Mouse (Mus musculus): ENCODE results near the gene Gys1. TPM values are rescaled to one million over a fixed set of nuclear protein-coding genes. Genes with fewer than 3 reads are reported as not detected.
"Not testable (repeated sequence)": the region's sequence is repeated elsewhere in the genome, so short reads cannot be mapped to it uniquely, and the experiment has no call there.

The Gys1 gene
- polyA plus RNA-seq (2015; fragmentation: Nextera tagmentation; extraction: Ambion mirVana), result 20.9 and 23.0 TPM in 2 replicates

GRCm38 (mm10) chr7:45434203-45435015 lies at the start of gene Gys1:
Gys1 (plus strand) TSS chr7:45434844.
- peak within 1 kb of the TSS; percentile 88 for H3K27ac ChIP-seq
- H3K4me3 ChIP-seq, result peak within 1 kb of the TSS; percentile 89
- no peaks in the 10 kb centered on the region for H3K27me3 ChIP-seq
- peaks cover 32% of the 10 kb centered on the region for H3K36me3 ChIP-seq (ENCODE audit: poor library complexity, severe bottlenecking)
- WGBS, result under 1% methylated on average over 44 of the region's 45 CpGs
- H3K4me1 ChIP-seq, result peaks cover 45% of the 10 kb centered on the region
- peak within 1 kb of the TSS; percentile 92 for H3K9ac ChIP-seq
- peak; percentile 98 for ATAC-seq
- peak within 1 kb of the TSS; percentile 100 for H3K4me2 ChIP-seq
- no peaks in the 10 kb centered on the region for H3K9me3 ChIP-seq (replicated peaks)

- 89% methylated on average over 3 of the region's 3 CpGs for WGBS
- ATAC-seq, result no peak
- no peaks in the 10 kb centered on the region for H3K4me1 ChIP-seq
Measured at GRCm38 (mm10) chr7:45386077-45386476, 48.6 kb upstream of the Gys1 start.

GRCm38 (mm10) chr7:45395129-45395541 lies 39.5 kb upstream of the Gys1 start:
- Histone ChIP-seq H3K4me1 (peaks cover 26% of the 10 kb centered on the region), H3K9me3 (replicated peaks) (no peaks in the 10 kb centered on the region), H3K4me2 (peak overlapping the region; percentile 99), H3K27me3 (no peaks in the 10 kb centered on the region), H3K9ac (peak overlapping the region; percentile 95), H3K36me3 (ENCODE audit: poor library complexity, severe bottlenecking) (peaks cover 27% of the 10 kb centered on the region), H3K27ac (peak overlapping the region; percentile 99), H3K4me3 (peak overlapping the region; percentile 82)
- peak; percentile 81 for ATAC-seq
- 1% methylated on average over 18 of the region's 20 CpGs for WGBS

More at GRCm38 (mm10) chr7:45386077-45386476, 48.6 kb upstream of the Gys1 start:
- H3K27ac ChIP-seq, result no peak overlapping the region
- no peak overlapping the region for H3K4me3 ChIP-seq
- H3K27me3 ChIP-seq, result no peaks in the 10 kb centered on the region
- peaks cover 98% of the 10 kb centered on the region for H3K36me3 ChIP-seq (ENCODE audit: poor library complexity, severe bottlenecking)
- no peak overlapping the region for H3K9ac ChIP-seq
- H3K4me2 ChIP-seq, result no peak overlapping the region
- no peaks in the 10 kb centered on the region for H3K9me3 ChIP-seq (replicated peaks)

- peak; percentile 97 for ATAC-seq
- peak within 1 kb of the TSS; percentile 99 for H3K4me2 ChIP-seq
- under 1% methylated on average over 60 of the region's 60 CpGs for WGBS
- H3K4me1 ChIP-seq, result peaks cover 26% of the 10 kb centered on the region
- no peaks in the 10 kb centered on the region for H3K9me3 ChIP-seq (replicated peaks)
- H3K36me3 ChIP-seq (ENCODE audit: poor library complexity, severe bottlenecking), result peaks cover 21% of the 10 kb centered on the region
- H3K4me3 ChIP-seq, result peak within 1 kb of the TSS; percentile 82
- H3K9ac ChIP-seq, result peak within 1 kb of the TSS; percentile 95
- H3K27ac ChIP-seq, result peak within 1 kb of the TSS; percentile 99
- H3K27me3 ChIP-seq, result no peaks in the 10 kb centered on the region
Measured at GRCm38 (mm10) chr7:45395578-45396336, 38.9 kb upstream of the Gys1 start, which contains the start of gene Snrnp70. Snrnp70 (minus strand) TSS chr7:45395742.

- H3K27me3 ChIP-seq; H3K9me3 ChIP-seq (replicated peaks): not testable (repeated sequence)
- peak; percentile 50 for ATAC-seq
- WGBS, result 9% methylated on average over 3 of the region's 3 CpGs
- peaks cover 26% of the 10 kb centered on the region for H3K4me1 ChIP-seq
- H3K4me2 ChIP-seq, result peak overlapping the region; percentile 62
- peak overlapping the region; percentile 73 for H3K27ac ChIP-seq
- H3K9ac ChIP-seq, result peak overlapping the region; percentile 58
- peak overlapping the region; percentile 82 for H3K4me3 ChIP-seq
- peaks cover 16% of the 10 kb centered on the region for H3K36me3 ChIP-seq (ENCODE audit: poor library complexity, severe bottlenecking)
Measured at GRCm38 (mm10) chr7:45396337-45396775, 38.3 kb upstream of the Gys1 start.

- no peak for ATAC-seq
- Histone ChIP-seq H3K27ac (no peak overlapping the region), H3K9me3 (replicated peaks) (no peaks in the 10 kb centered on the region), H3K27me3 (peaks cover 1% of the 10 kb centered on the region; the same call in 1 of the 2 replicates), H3K4me2 (no peak overlapping the region), H3K4me3 (no peak overlapping the region), H3K4me1 (peaks cover 26% of the 10 kb centered on the region), H3K9ac (no peak overlapping the region), H3K36me3 (ENCODE audit: poor library complexity, severe bottlenecking) (peaks cover 12% of the 10 kb centered on the region)
- WGBS, result 79% methylated on average over 2 of the region's 2 CpGs
Measured at GRCm38 (mm10) chr7:45396787-45397186, 37.9 kb upstream of the Gys1 start.

GRCm38 (mm10) chr7:45401521-45402085 lies 33.0 kb upstream of the Gys1 start:
- no peak overlapping the region for H3K4me2 ChIP-seq
- peaks cover 27% of the 10 kb centered on the region for H3K27me3 ChIP-seq
- H3K27ac ChIP-seq, result no peak overlapping the region
- WGBS, result 74% methylated on average over 10 of the region's 10 CpGs
- no peaks in the 10 kb centered on the region for H3K9me3 ChIP-seq (replicated peaks)
- H3K4me1 ChIP-seq, result peaks cover 8% of the 10 kb centered on the region
- no peak for ATAC-seq
- H3K9ac ChIP-seq, result 0 out of 2 replicates have a peak overlapping the region, but pooled peaks have one; percentile 2
- no peaks in the 10 kb centered on the region for H3K36me3 ChIP-seq (ENCODE audit: poor library complexity, severe bottlenecking)
- H3K4me3 ChIP-seq, result no peak overlapping the region

- no peak for ATAC-seq
- Histone ChIP-seq H3K27ac (no peak overlapping the region), H3K27me3 (peaks cover 48% of the 10 kb centered on the region)
Measured at GRCm38 (mm10) chr7:45403532-45404261, 30.9 kb upstream of the Gys1 start.

GRCm38 (mm10) chr7:45405091-45406075 lies 29.3 kb upstream of the Gys1 start, which contains the start of gene Kcna7:
Kcna7 (plus strand) TSS chr7:45405653.
- peak; percentile 27; the same call in 1 of the 2 replicates for ATAC-seq
- H3K36me3 ChIP-seq (ENCODE audit: poor library complexity, severe bottlenecking), result no peaks in the 10 kb centered on the region
- H3K9ac ChIP-seq, result no peak within 1 kb of the TSS
- peaks cover 11% of the 10 kb centered on the region for H3K4me1 ChIP-seq
- no peak within 1 kb of the TSS for H3K27ac ChIP-seq
- H3K4me2 ChIP-seq, result peak within 1 kb of the TSS; percentile 52
- H3K27me3 ChIP-seq, result peaks cover 65% of the 10 kb centered on the region
- no peaks in the 10 kb centered on the region for H3K9me3 ChIP-seq (replicated peaks)
- WGBS, result 11% methylated on average over 28 of the region's 28 CpGs
- peak within 1 kb of the TSS; percentile 29 for H3K4me3 ChIP-seq

More at GRCm38 (mm10) chr7:45403532-45404261, 30.9 kb upstream of the Gys1 start:
- no peak overlapping the region for H3K4me2 ChIP-seq
- H3K9ac ChIP-seq, result no peak overlapping the region
- no peaks in the 10 kb centered on the region for H3K9me3 ChIP-seq (replicated peaks)
- no peak overlapping the region for H3K4me3 ChIP-seq
- no peaks in the 10 kb centered on the region for H3K36me3 ChIP-seq (ENCODE audit: poor library complexity, severe bottlenecking)
- WGBS, result 43% methylated on average over 6 of the region's 6 CpGs
- H3K4me1 ChIP-seq, result peaks cover 11% of the 10 kb centered on the region

Measured in forebrain, embryonic 13.5 days (tissue).